Comparison of ENCODE assay signal across 13 mouse cellular contexts in genomic region chr11:117597754-117598153, GRCm38 (mm10). TPM values are rescaled to one million over a fixed set of nuclear protein-coding genes. Genes with fewer than 3 reads are reported as not detected.
DNase-seq lines count a peak whose midpoint lies in the region; ATAC-seq and TF ChIP-seq lines count a peak whose summit lies in the region.
"Had no signal": no experiment of that assay in that cellular context is flagged by ENCODE, and none has a peak within 500 bp of the region (broad histone marks: within the 10 kb centered on the region; RNA-seq: fewer than 3 reads in every experiment).

No protein-coding gene starts in this region.

- peak overlapping the region; percentile 26; the same call in 1 of the 2 replicates for H3K4me2 ChIP-seq in forebrain, postnatal 0 days (ENCODE audit: low read depth)
- H3K4me2 ChIP-seq in midbrain, embryonic 14.5 days (ENCODE audit: low read length): peak overlapping the region; percentile 37
- H3K4me2 ChIP-seq in intestine, postnatal 0 days (replicated peaks; ENCODE audit: low read depth): no peak overlapping the region

- no peak for ATAC-seq in forebrain, postnatal 0 days
- 0 out of 2 replicates have a peak, but pooled peaks have one; percentile 3 for ATAC-seq in midbrain, embryonic 14.5 days (ENCODE audit: low FRiP score, low TSS enrichment)
- no peak for ATAC-seq in frontal cortex, adult (ENCODE audit: low TSS enrichment)
- no peak for ATAC-seq in intestine, postnatal 0 days

- no peak for DNase-seq in gastrocnemius, adult 2 months
- DNase-seq in gastrocnemius, postnatal 4 days (ENCODE audit: low spot score in 2 of 2): no peak
- DNase-seq in ES-E14 (ENCODE audit: low read depth, low spot score): no peak
- no peak for DNase-seq in forebrain, postnatal 0 days
- DNase-seq in midbrain, embryonic 14.5 days: peak; percentile 57
- DNase-seq in right cerebral cortex, adult 2 months (ENCODE audit: low spot score in 2 of 2): no peak
- DNase-seq: heart, adult 2 months; kidney, postnatal 4 days; thymus, adult 18-20 months had no signal

- WGBS in forebrain, postnatal 0 days: 27% methylated on average over 5 of the region's 5 CpGs
- 18% methylated on average over 5 of the region's 5 CpGs for WGBS in midbrain, embryonic 14.5 days
- 47% methylated on average over 5 of the region's 5 CpGs for WGBS in intestine, postnatal 0 days

- H3K27me3 ChIP-seq in forebrain, postnatal 0 days (ENCODE audit: insufficient read depth, low read length): no peaks in the 10 kb centered on the region; the same call in 1 of the 2 replicates
- H3K27me3 ChIP-seq in midbrain, embryonic 14.5 days (ENCODE audit: control insufficient read depth, insufficient read depth, low read length): peaks cover 7% of the 10 kb centered on the region; the same call in 1 of the 2 replicates
- peaks cover 8% of the 10 kb centered on the region; the same call in 1 of the 2 replicates for H3K27me3 ChIP-seq in intestine, postnatal 0 days (replicated peaks; ENCODE audit: control insufficient read depth, insufficient read depth, low read length)

- no peaks in the 10 kb centered on the region for H3K36me3 ChIP-seq in ES-E14 (ENCODE audit: control insufficient read depth, insufficient read depth, low read length, poor library complexity, severe bottlenecking)
- no peaks in the 10 kb centered on the region for H3K36me3 ChIP-seq in forebrain, postnatal 0 days (ENCODE audit: insufficient read depth)
- no peaks in the 10 kb centered on the region for H3K36me3 ChIP-seq in midbrain, embryonic 14.5 days (ENCODE audit: control insufficient read depth, insufficient read depth, low read length)
- no peaks in the 10 kb centered on the region for H3K36me3 ChIP-seq in intestine, postnatal 0 days (ENCODE audit: control insufficient read depth, insufficient read depth)
- H3K36me3 ChIP-seq: G1E; lung, embryonic 15.5 days had no signal

- peaks cover 21 to 56% of the 10 kb centered on the region in 2 experiments for H3K4me1 ChIP-seq in ES-E14 (ENCODE audit: control insufficient read depth in 2 of 2, insufficient read depth in 2 of 2, low read length in 2 of 2, poor library complexity in 1 of 2)
- peaks cover 28% of the 10 kb centered on the region for H3K4me1 ChIP-seq in forebrain, postnatal 0 days (ENCODE audit: insufficient read depth)
- peaks cover 44% of the 10 kb centered on the region for H3K4me1 ChIP-seq in midbrain, embryonic 14.5 days (ENCODE audit: control insufficient read depth, insufficient read depth, low read length)
- peaks cover 4% of the 10 kb centered on the region; the same call in 1 of the 2 replicates for H3K4me1 ChIP-seq in intestine, postnatal 0 days (replicated peaks; ENCODE audit: control insufficient read depth, insufficient read depth, low read length)

- TF ChIP-seq CTCF in gastrocnemius, adult 2 months (IDR thresholded peaks at IDR 0.05): no peak
- no peak for TF ChIP-seq CTCF in forebrain, postnatal 0 days (IDR thresholded peaks at IDR 0.05; ENCODE audit: low read depth)
- TF ChIP-seq CTCF in intestine, postnatal 0 days (IDR thresholded peaks at IDR 0.05; ENCODE audit: low read depth): no peak

- H3K4me3 ChIP-seq in gastrocnemius, adult 2 months: no peak overlapping the region
- peak overlapping the region in 1 of 2 experiments; percentile 22; a peak in 2 of 4 replicates for H3K4me3 ChIP-seq in ES-E14 (ENCODE audit: insufficient read depth in 1 of 2, low read depth in 1 of 2, low read length in 2 of 2, poor library complexity in 1 of 2, severe bottlenecking in 1 of 2)
- H3K4me3 ChIP-seq in forebrain, postnatal 0 days (ENCODE audit: low read depth, low read length): no peak overlapping the region
- H3K4me3 ChIP-seq in midbrain, embryonic 14.5 days (replicated peaks; ENCODE audit: low read depth, low read length): no peak overlapping the region
- H3K4me3 ChIP-seq in intestine, postnatal 0 days (ENCODE audit: low read depth, low read length): no peak overlapping the region
- H3K4me3 ChIP-seq: heart, adult 2 months had no signal

- peak overlapping the region; percentile 93; the same call in 1 of the 2 replicates for H3K27ac ChIP-seq in gastrocnemius, adult 2 months
- peak overlapping the region; percentile 73 for H3K27ac ChIP-seq in ES-E14 (ENCODE audit: insufficient read depth, low read depth, low read length, poor library complexity, severe bottlenecking)
- peak overlapping the region; percentile 51 for H3K27ac ChIP-seq in forebrain, postnatal 0 days (ENCODE audit: low read depth, low read length)
- H3K27ac ChIP-seq in midbrain, embryonic 14.5 days (replicated peaks; ENCODE audit: low read depth, low read length): peak overlapping the region; percentile 85
- no peak overlapping the region for H3K27ac ChIP-seq in intestine, postnatal 0 days (ENCODE audit: low read depth, low read length)
- H3K27ac ChIP-seq: lung, embryonic 15.5 days had no signal

- in situ Hi-C loops in ES-E14 (cut with MboI; ENCODE audit: low sequenced_read_pairs in 2 of 2, unreplicated experiment in 2 of 2): no loop called here

- peak overlapping the region; percentile 10; the same call in 1 of the 2 replicates for H3K9ac ChIP-seq in ES-E14 (ENCODE audit: insufficient read depth, low read depth, low read length, poor library complexity, severe bottlenecking)
- peak overlapping the region; percentile 7; the same call in 1 of the 2 replicates for H3K9ac ChIP-seq in forebrain, postnatal 0 days
- H3K9ac ChIP-seq in midbrain, embryonic 14.5 days (replicated peaks; ENCODE audit: low read length): no peak overlapping the region
- no peak overlapping the region for H3K9ac ChIP-seq in intestine, postnatal 0 days (ENCODE audit: low read depth, low read length)
- H3K9ac ChIP-seq: lung, embryonic 15.5 days had no signal

- intact Hi-C loops in gastrocnemius, adult 2 months (cut with DNase I): loop anchor here (2.0 to 5.0 kb wide), 2 partner anchors 55 to 57 kb away; partner anchors contain the start of gene Tnrc6c

- H3K9me3 ChIP-seq in ES-E14 (ENCODE audit: control insufficient read depth, insufficient read depth, low read depth, low read length): no peaks in the 10 kb centered on the region
- no peaks in the 10 kb centered on the region for H3K9me3 ChIP-seq in forebrain, postnatal 0 days (ENCODE audit: low read length)
- H3K9me3 ChIP-seq in midbrain, embryonic 14.5 days (ENCODE audit: control insufficient read depth, low read length): no peaks in the 10 kb centered on the region
- no peaks in the 10 kb centered on the region for H3K9me3 ChIP-seq in intestine, postnatal 0 days (ENCODE audit: control insufficient read depth)
- H3K9me3 ChIP-seq: G1E; lung, embryonic 15.5 days had no signal

TF ChIP-seq in ES-E14, 5 proteins besides CTCF, POLR2A, EP300 and RAD21:
- TF ChIP-seq CHD2 (IDR thresholded peaks at IDR 0.05; ENCODE audit: low read depth, low read length): no peak
- TF ChIP-seq ZC3H11A (IDR thresholded peaks at IDR 0.05; ENCODE audit: borderline replicate concordance, low read depth, low read length): no peak
- no peak for TF ChIP-seq MAFK (IDR thresholded peaks at IDR 0.05; ENCODE audit: insufficient read depth, low read depth, low read length)
- no peak for TF ChIP-seq HCFC1 (IDR thresholded peaks at IDR 0.05; ENCODE audit: borderline replicate concordance, insufficient read depth, low read length)
- no peak for TF ChIP-seq ZNF384 (IDR thresholded peaks at IDR 0.05; ENCODE audit: low read depth, low read length)
TF ChIP-seq in ES-E14: peak in this region for 0.

RNA-seq across cellular contexts. Expression of gene Tnrc6c, which starts 56.3 kb away (rescaled TPM):
- 10 to 100 TPM; 18.5 to 24.8 TPM for total RNA-seq in gastrocnemius, adult 2 months (2021)
- total RNA-seq in gastrocnemius, postnatal 4 days (2021): 10 to 100 TPM; 33.0 to 34.2 TPM
- 21.5 and 32.4 TPM in 2 replicates for total RNA-seq in ES-E14 (2012; rRNA removed)
- total RNA-seq in forebrain, postnatal 0 days (2014; rRNA removed): 56.9 and 71.6 TPM in 2 replicates
- 13.1 and 19.9 TPM in 2 replicates for polyA plus RNA-seq in forebrain, postnatal 0 days (2015; fragmentation: Nextera tagmentation; extraction: Ambion mirVana)
- 34.0 and 35.1 TPM in 2 replicates for polyA plus RNA-seq in midbrain, embryonic 14.5 days (2014; fragmentation: Nextera tagmentation; extraction: Ambion mirVana)
- 6.1 and 6.9 TPM in 2 replicates for polyA plus RNA-seq in intestine, postnatal 0 days (2015; fragmentation: Nextera tagmentation; extraction: Ambion mirVana)

Comparison
In these comparisons a context has a peak if more than half of its experiments do, and no peak if none do; other contexts are left out.
1. H3K9ac ChIP-seq: peak in ES-E14 (single experiment) and forebrain, postnatal 0 days (single experiment); none in midbrain, embryonic 14.5 days (single experiment) and intestine, postnatal 0 days (single experiment).